Mouse (Mus musculus) c-Kit-positive CD71-negative TER-119-negative erythroid progenitor cells, embryonic 14.5 days (primary cell): Measurements from ENCODE around the gene Unc13d.
"Not testable (repeated sequence)": the region's sequence is repeated elsewhere in the genome, so short reads cannot be mapped to it uniquely, and the experiment has no call there.

ENCODE experiments used
- DNase-seq: peaks from one replicate; pipeline ENCODE4 v3.0.0-alpha.2; 2013; ENCODE audit warnings: low read depth

The Unc13d gene

GRCm38 (mm10) chr11:116045173-116045572, 32.6 kb downstream of the Unc13d start:
- DNase-seq = no peak

GRCm38 (mm10) chr11:116043286-116043685, 34.5 kb downstream of the Unc13d start:
- DNase-seq = no peak

GRCm38 (mm10) chr11:116042372-116043138, 35.2 kb downstream of the Unc13d start:
- no peak for DNase-seq

GRCm38 (mm10) chr11:116041833-116042232, 35.9 kb downstream of the Unc13d start:
- DNase-seq = no peak

GRCm38 (mm10) chr11:116040593-116040992, 37.2 kb downstream of the Unc13d start:
- DNase-seq = no peak

- no peak for DNase-seq
Observed at GRCm38 (mm10) chr11:116037826-116038225, 39.9 kb downstream of the Unc13d start.

- DNase-seq = no peak
Observed at GRCm38 (mm10) chr11:116036671-116037070, 41.1 kb downstream of the Unc13d start.

- DNase-seq = no peak
Observed at GRCm38 (mm10) chr11:116034584-116034983, 43.2 kb downstream of the Unc13d start.

GRCm38 (mm10) chr11:116030898-116031845, 46.6 kb downstream of the Unc13d start:
- no peak for DNase-seq

GRCm38 (mm10) chr11:116030088-116030897, 47.5 kb downstream of the Unc13d start, which contains the start of gene Unk:
Gene Unk, plus strand, starts transcription at chr11:116030322.
- peak; percentile 93 for DNase-seq

- DNase-seq = no peak
Observed at GRCm38 (mm10) chr11:116029086-116029865, 48.5 kb downstream of the Unc13d start.

- no peak for DNase-seq
Observed at GRCm38 (mm10) chr11:116028177-116028865, 49.4 kb downstream of the Unc13d start.

GRCm38 (mm10) chr11:116027756-116028155, 50.0 kb downstream of the Unc13d start, which contains the start of gene H3f3b:
Gene H3f3b, minus strand, starts transcription at chr11:116027962.
- DNase-seq = no peak

- DNase-seq = no peak
Observed at GRCm38 (mm10) chr11:116025056-116025845, 52.5 kb downstream of the Unc13d start.

GRCm38 (mm10) chr11:116024356-116024808, 53.4 kb downstream of the Unc13d start:
- peak; percentile 97 for DNase-seq

- DNase-seq = peak; percentile 72
Observed at GRCm38 (mm10) chr11:116023771-116024355, 53.9 kb downstream of the Unc13d start.

- not testable (repeated sequence) for DNase-seq
Observed at GRCm38 (mm10) chr11:116023074-116023770, 54.5 kb downstream of the Unc13d start.

GRCm38 (mm10) chr11:116022256-116022780, 55.4 kb downstream of the Unc13d start:
- no peak for DNase-seq
